Mouse (Mus musculus) erythroblast, embryonic 14.5 days (primary cell): Measurements from ENCODE around the gene Anks1b.

Experiments
- GATA1 ChIP-seq: IDR thresholded peaks from 2 replicates; pipeline ENCODE4 v1.6.1; 2012; ENCODE audit warnings: low read length, inconsistent platforms, mixed read lengths
- TAL1 ChIP-seq: IDR thresholded peaks from 3 replicates; pipeline ENCODE4 v1.6.1; 2012; ENCODE audit warnings: low read length, inconsistent platforms, mixed read lengths

- TF ChIP-seq GATA1 (no peak), TAL1 (no peak)
These were observed 846.7 kb downstream of the Anks1b start for GRCm38 (mm10) chr10:90719996-90720395.
